Mouse (Mus musculus) c-Kit-positive CD71-positive TER-119-negative erythroid progenitor cells, embryonic 14.5 days (primary cell): ENCODE measurements around the gene Hamp2.
"Not testable (repeated sequence)": the region's sequence is repeated elsewhere in the genome, so short reads cannot be mapped to it uniquely, and the experiment has no call there.

Source experiments
- DNase-seq: peaks from one replicate; pipeline ENCODE4 v3.0.0-alpha.2; 2013; ENCODE audit warnings: low read depth

Hamp2 gene

GRCm38 (mm10) chr7:30953459-30953858 lies 29.0 kb upstream of the Hamp2 start:
- DNase-seq: no peak

GRCm38 (mm10) chr7:30952441-30953265 lies 28.2 kb upstream of the Hamp2 start:
- DNase-seq: no peak

GRCm38 (mm10) chr7:30949902-30950301 lies 25.4 kb upstream of the Hamp2 start:
- not testable (repeated sequence) for DNase-seq

GRCm38 (mm10) chr7:30945876-30946275 lies 21.4 kb upstream of the Hamp2 start:
- DNase-seq: no peak

GRCm38 (mm10) chr7:30945466-30945865 lies 21.0 kb upstream of the Hamp2 start:
- DNase-seq: not testable (repeated sequence)

GRCm38 (mm10) chr7:30944706-30945105 lies 20.2 kb upstream of the Hamp2 start:
- not testable (repeated sequence) for DNase-seq

- DNase-seq: no peak
Observed at GRCm38 (mm10) chr7:30943909-30944635, 19.6 kb upstream of the Hamp2 start, which contains the start of gene Hamp. Hamp (minus strand) TSS chr7:30944032.

- DNase-seq: not testable (repeated sequence)
Observed at GRCm38 (mm10) chr7:30942365-30942764, 17.9 kb upstream of the Hamp2 start.

- not testable (repeated sequence) for DNase-seq
Observed at GRCm38 (mm10) chr7:30940070-30940469, 15.6 kb upstream of the Hamp2 start.

- DNase-seq: not testable (repeated sequence)
Observed at GRCm38 (mm10) chr7:30935422-30936099, 11.1 kb upstream of the Hamp2 start.

- no peak for DNase-seq
Observed at GRCm38 (mm10) chr7:30924071-30924470, 410 bp downstream of the Hamp2 start.

GRCm38 (mm10) chr7:30922490-30922889 lies 2.0 kb downstream of the Hamp2 start:
- DNase-seq: not testable (repeated sequence)

GRCm38 (mm10) chr7:30920217-30920616 lies 4.3 kb downstream of the Hamp2 start:
- peak; percentile 30 for DNase-seq

- no peak for DNase-seq
Observed at GRCm38 (mm10) chr7:30917219-30917618, 7.3 kb downstream of the Hamp2 start.

GRCm38 (mm10) chr7:30916713-30917112 lies 7.8 kb downstream of the Hamp2 start:
- no peak for DNase-seq

GRCm38 (mm10) chr7:30914732-30915131 lies 9.7 kb downstream of the Hamp2 start, which contains the start of gene Mag:
Mag (minus strand) TSS chr7:30914873.
- no peak for DNase-seq

- no peak for DNase-seq
Observed at GRCm38 (mm10) chr7:30909773-30910172, 14.7 kb downstream of the Hamp2 start.

GRCm38 (mm10) chr7:30908992-30909431 lies 15.5 kb downstream of the Hamp2 start:
- no peak for DNase-seq

GRCm38 (mm10) chr7:30908277-30908991 lies 16.0 kb downstream of the Hamp2 start:
- DNase-seq: no peak

GRCm38 (mm10) chr7:30904042-30904441 lies 20.4 kb downstream of the Hamp2 start:
- DNase-seq: no peak

- DNase-seq: no peak
Observed at GRCm38 (mm10) chr7:30895217-30895616, 29.3 kb downstream of the Hamp2 start.

- no peak for DNase-seq
Observed at GRCm38 (mm10) chr7:30892515-30892914, 32.0 kb downstream of the Hamp2 start.
